Comparison of ENCODE assay signal across 12 mouse cellular contexts in genomic region chr2:156843331-156843730, GRCm38 (mm10). TPM values are rescaled to one million over a fixed set of nuclear protein-coding genes. Genes with fewer than 3 reads are reported as not detected.
A peak's percentile ranks its signal among the peaks of the same experiment; 100 is the strongest.
DNase-seq lines count a peak whose midpoint lies in the region; ATAC-seq and TF ChIP-seq lines count a peak whose summit lies in the region.
"Had no signal": no experiment of that assay in that cellular context is flagged by ENCODE, and none has a peak within 500 bp of the region (broad histone marks: within the 10 kb centered on the region; RNA-seq: fewer than 3 reads in every experiment).

No protein-coding gene starts in this region.

- no peaks in the 10 kb centered on the region for H3K27me3 ChIP-seq in hindbrain, embryonic 10.5 days (ENCODE audit: insufficient read depth, poor library complexity, severe bottlenecking)
- H3K27me3 ChIP-seq in hindbrain, postnatal 0 days (ENCODE audit: insufficient read depth, low read length), result no peaks in the 10 kb centered on the region
- H3K27me3 ChIP-seq in midbrain, embryonic 10.5 days (ENCODE audit: low read depth, poor library complexity, severe bottlenecking), result no peaks in the 10 kb centered on the region
- H3K27me3 ChIP-seq in midbrain, postnatal 0 days (ENCODE audit: insufficient read depth, low read length), result peaks cover 22% of the 10 kb centered on the region
- no peaks in the 10 kb centered on the region for H3K27me3 ChIP-seq in embryonic facial prominence, embryonic 12.5 days
- no peaks in the 10 kb centered on the region for H3K27me3 ChIP-seq in limb, embryonic 14.5 days (ENCODE audit: control insufficient read depth, insufficient read depth, low read length)

- H3K9ac ChIP-seq in hindbrain, postnatal 0 days (replicated peaks; ENCODE audit: low read length), result no peak overlapping the region
- H3K9ac ChIP-seq in midbrain, postnatal 0 days (replicated peaks; ENCODE audit: low read length, poor library complexity, severe bottlenecking), result no peak overlapping the region
- no peak overlapping the region for H3K9ac ChIP-seq in embryonic facial prominence, embryonic 12.5 days
- H3K9ac ChIP-seq in limb, embryonic 14.5 days (ENCODE audit: low read depth, low read length, severe bottlenecking), result no peak overlapping the region

- 87% methylated on average over 10 of the region's 10 CpGs for WGBS in hindbrain, embryonic 10.5 days
- 63% methylated on average over 10 of the region's 10 CpGs for WGBS in hindbrain, postnatal 0 days
- 89% methylated on average over 10 of the region's 10 CpGs for WGBS in midbrain, embryonic 10.5 days
- 77% methylated on average over 10 of the region's 10 CpGs for WGBS in midbrain, postnatal 0 days
- 71% methylated on average over 10 of the region's 10 CpGs for WGBS in embryonic facial prominence, embryonic 12.5 days
- WGBS in limb, embryonic 14.5 days, result 38% methylated on average over 10 of the region's 10 CpGs

- peaks cover 63% of the 10 kb centered on the region for H3K4me1 ChIP-seq in hindbrain, embryonic 10.5 days (replicated peaks)
- peaks cover 19% of the 10 kb centered on the region; the same call in 1 of the 2 replicates for H3K4me1 ChIP-seq in hindbrain, postnatal 0 days (ENCODE audit: insufficient read depth, low read length)
- H3K4me1 ChIP-seq in midbrain, embryonic 10.5 days, result peaks cover 67% of the 10 kb centered on the region
- H3K4me1 ChIP-seq in midbrain, postnatal 0 days (ENCODE audit: insufficient read depth, low read length), result peaks cover 9% of the 10 kb centered on the region; the same call in 1 of the 2 replicates
- peaks cover 50% of the 10 kb centered on the region for H3K4me1 ChIP-seq in embryonic facial prominence, embryonic 12.5 days
- H3K4me1 ChIP-seq in limb, embryonic 14.5 days (ENCODE audit: control insufficient read depth, insufficient read depth, low read length), result peaks cover 41% of the 10 kb centered on the region

- peak overlapping the region; percentile 20 for H3K4me3 ChIP-seq in hindbrain, embryonic 10.5 days
- H3K4me3 ChIP-seq in hindbrain, postnatal 0 days (ENCODE audit: low read length), result no peak overlapping the region
- H3K4me3 ChIP-seq in midbrain, embryonic 10.5 days, result peak overlapping the region; percentile 97; the same call in 1 of the 2 replicates
- H3K4me3 ChIP-seq in midbrain, postnatal 0 days (ENCODE audit: low read depth, low read length), result no peak overlapping the region
- peak overlapping the region; percentile 93; the same call in 1 of the 2 replicates for H3K4me3 ChIP-seq in embryonic facial prominence, embryonic 12.5 days
- no peak overlapping the region for H3K4me3 ChIP-seq in limb, embryonic 14.5 days (replicated peaks; ENCODE audit: low read length)
- H3K4me3 ChIP-seq in gastrocnemius, adult 2 months, result no peak overlapping the region

- H3K27ac ChIP-seq in hindbrain, embryonic 10.5 days, result no peak overlapping the region
- no peak overlapping the region for H3K27ac ChIP-seq in hindbrain, postnatal 0 days
- H3K27ac ChIP-seq in midbrain, embryonic 10.5 days (replicated peaks), result no peak overlapping the region
- H3K27ac ChIP-seq in midbrain, postnatal 0 days (ENCODE audit: low read depth, low read length), result no peak overlapping the region
- H3K27ac ChIP-seq in embryonic facial prominence, embryonic 12.5 days, result 0 out of 2 replicates have a peak overlapping the region, but pooled peaks have one; percentile 97
- no peak overlapping the region for H3K27ac ChIP-seq in limb, embryonic 14.5 days (replicated peaks; ENCODE audit: low read depth, low read length)
- H3K27ac ChIP-seq in gastrocnemius, adult 2 months, result no peak overlapping the region

- DNase-seq in hindbrain, embryonic 10.5 days (ENCODE audit: low spot score), result no peak
- no peak for DNase-seq in hindbrain, postnatal 0 days (ENCODE audit: low spot score)
- DNase-seq in midbrain, embryonic 10.5 days (ENCODE audit: low spot score), result no peak
- no peak for DNase-seq in midbrain, postnatal 0 days (ENCODE audit: low spot score)
- no peak for DNase-seq in limb, embryonic 14.5 days (ENCODE audit: low spot score)
- DNase-seq in gastrocnemius, adult 2 months, result no peak
- no peak for DNase-seq in T-cell, adult 2 months (ENCODE audit: low spot score)
- DNase-seq: adrenal gland, postnatal 25 days; cerebellum, adult 11 months; heart, adult 11 months had no signal

- H3K36me3 ChIP-seq in hindbrain, embryonic 10.5 days, result peaks cover 48% of the 10 kb centered on the region
- H3K36me3 ChIP-seq in hindbrain, postnatal 0 days (ENCODE audit: insufficient read depth, low read length), result no peaks in the 10 kb centered on the region
- peaks cover 48% of the 10 kb centered on the region for H3K36me3 ChIP-seq in midbrain, embryonic 10.5 days
- no peaks in the 10 kb centered on the region for H3K36me3 ChIP-seq in midbrain, postnatal 0 days (ENCODE audit: insufficient read depth, low read length)
- H3K36me3 ChIP-seq in embryonic facial prominence, embryonic 12.5 days, result peaks cover 36% of the 10 kb centered on the region
- H3K36me3 ChIP-seq in limb, embryonic 14.5 days (ENCODE audit: control insufficient read depth, insufficient read depth, low read length), result peaks cover 40% of the 10 kb centered on the region

- no peak for ATAC-seq in hindbrain, postnatal 0 days
- no peak for ATAC-seq in midbrain, postnatal 0 days (ENCODE audit: low FRiP score)
- no peak for ATAC-seq in embryonic facial prominence, embryonic 12.5 days (ENCODE audit: insufficient number of reproducible peaks, insufficient read depth, low FRiP score, low TSS enrichment)
- ATAC-seq in limb, embryonic 14.5 days (ENCODE audit: low FRiP score, low read depth), result no peak
- ATAC-seq: lung, postnatal 0 days had no signal

- no peak for TF ChIP-seq CTCF in hindbrain, postnatal 0 days (IDR thresholded peaks at IDR 0.05; ENCODE audit: low read depth)
- no peak for TF ChIP-seq CTCF in midbrain, postnatal 0 days (IDR thresholded peaks at IDR 0.05)
- no peak for TF ChIP-seq CTCF in gastrocnemius, adult 2 months (IDR thresholded peaks at IDR 0.05)

- H3K9me3 ChIP-seq in hindbrain, embryonic 10.5 days, result no peaks in the 10 kb centered on the region
- H3K9me3 ChIP-seq in hindbrain, postnatal 0 days (ENCODE audit: low read length), result no peaks in the 10 kb centered on the region
- no peaks in the 10 kb centered on the region for H3K9me3 ChIP-seq in midbrain, embryonic 10.5 days (replicated peaks)
- H3K9me3 ChIP-seq in midbrain, postnatal 0 days (ENCODE audit: low read length), result no peaks in the 10 kb centered on the region
- H3K9me3 ChIP-seq in embryonic facial prominence, embryonic 12.5 days, result no peaks in the 10 kb centered on the region
- no peaks in the 10 kb centered on the region for H3K9me3 ChIP-seq in limb, embryonic 14.5 days (ENCODE audit: control insufficient read depth, low read length)

- intact Hi-C loops in gastrocnemius, adult 2 months (cut with DNase I), result no loop called here

- TF ChIP-seq POLR2A in limb, embryonic 14.5 days (IDR thresholded peaks at IDR 0.05; ENCODE audit: borderline replicate concordance, extremely low read depth, insufficient read depth, insufficient read length), result no peak

- no peak overlapping the region for H3K4me2 ChIP-seq in hindbrain, postnatal 0 days (ENCODE audit: low read depth, low read length)
- H3K4me2 ChIP-seq in midbrain, postnatal 0 days (ENCODE audit: low read depth, low read length, poor library complexity, severe bottlenecking), result no peak overlapping the region
- peak overlapping the region; percentile 82 for H3K4me2 ChIP-seq in embryonic facial prominence, embryonic 12.5 days (replicated peaks)
- peak overlapping the region; percentile 82 for H3K4me2 ChIP-seq in limb, embryonic 14.5 days (replicated peaks; ENCODE audit: low read depth, low read length, severe bottlenecking)

RNA-seq across cellular contexts. Expression of gene Tgif2, which starts 3.5 kb away (rescaled TPM):
- polyA plus RNA-seq in hindbrain, embryonic 10.5 days (2016; fragmentation: Nextera tagmentation; extraction: Ambion mirVana), result 88.4 and 90.3 TPM in 2 replicates
- total RNA-seq in hindbrain, postnatal 0 days (2014; rRNA removed), result 18.2 and 26.6 TPM in 2 replicates
- 12.6 and 14.4 TPM in 2 replicates for polyA plus RNA-seq in hindbrain, postnatal 0 days (2015; fragmentation: Nextera tagmentation; extraction: Ambion mirVana)
- 98.4 and 101 TPM in 2 replicates for polyA plus RNA-seq in midbrain, embryonic 10.5 days (2016; fragmentation: Nextera tagmentation; extraction: Ambion mirVana)
- 8.6 and 10.8 TPM in 2 replicates for total RNA-seq in midbrain, postnatal 0 days (2014; rRNA removed)
- polyA plus RNA-seq in midbrain, postnatal 0 days (2015; fragmentation: Nextera tagmentation; extraction: Ambion mirVana), result 6.9 and 8.2 TPM in 2 replicates
- 89.5 and 95.1 TPM in 2 replicates for polyA plus RNA-seq in embryonic facial prominence, embryonic 12.5 days (2016; fragmentation: Nextera tagmentation; extraction: Ambion mirVana)
- 57.2 and 82.2 TPM in 2 replicates for polyA plus RNA-seq in limb, embryonic 14.5 days (2012; rRNA removed)
- polyA plus RNA-seq in limb, embryonic 14.5 days (2014; fragmentation: Nextera tagmentation; extraction: Ambion mirVana), result 64.9 and 71.7 TPM in 2 replicates
- under 1 TPM; 0.15 to 0.28 TPM for total RNA-seq in gastrocnemius, adult 2 months (2021)

RNA-seq across cellular contexts. Expression of gene 4930518I15Rik, which starts 14.4 kb away (rescaled TPM):
- polyA plus RNA-seq in hindbrain, embryonic 10.5 days (2016; fragmentation: Nextera tagmentation; extraction: Ambion mirVana), result 8.1 and 9.4 TPM in 2 replicates
- total RNA-seq in hindbrain, postnatal 0 days (2014; rRNA removed), result 1.7 and 4.4 TPM in 2 replicates
- polyA plus RNA-seq in hindbrain, postnatal 0 days (2015; fragmentation: Nextera tagmentation; extraction: Ambion mirVana), result 3.6 and 3.8 TPM in 2 replicates
- polyA plus RNA-seq in midbrain, embryonic 10.5 days (2016; fragmentation: Nextera tagmentation; extraction: Ambion mirVana), result 8.8 and 9.2 TPM in 2 replicates
- 0.94 and 0.99 TPM in 2 replicates for total RNA-seq in midbrain, postnatal 0 days (2014; rRNA removed)
- polyA plus RNA-seq in midbrain, postnatal 0 days (2015; fragmentation: Nextera tagmentation; extraction: Ambion mirVana), result 2.8 and 2.9 TPM in 2 replicates
- 9.6 and 9.8 TPM in 2 replicates for polyA plus RNA-seq in embryonic facial prominence, embryonic 12.5 days (2016; fragmentation: Nextera tagmentation; extraction: Ambion mirVana)
- 2.6 and 3.2 TPM in 2 replicates for polyA plus RNA-seq in limb, embryonic 14.5 days (2012; rRNA removed)
- polyA plus RNA-seq in limb, embryonic 14.5 days (2014; fragmentation: Nextera tagmentation; extraction: Ambion mirVana), result 5.2 and 7.0 TPM in 2 replicates
- under 1 TPM; 0.73 to 0.79 TPM for total RNA-seq in gastrocnemius, adult 2 months (2021)

RNA-seq across cellular contexts. Expression of gene Rab5if, which starts 19.6 kb away (rescaled TPM):
- polyA plus RNA-seq in hindbrain, embryonic 10.5 days (2016; fragmentation: Nextera tagmentation; extraction: Ambion mirVana), result 184 and 188 TPM in 2 replicates
- total RNA-seq in hindbrain, postnatal 0 days (2014; rRNA removed), result 131 and 135 TPM in 2 replicates
- 158 and 160 TPM in 2 replicates for polyA plus RNA-seq in hindbrain, postnatal 0 days (2015; fragmentation: Nextera tagmentation; extraction: Ambion mirVana)
- polyA plus RNA-seq in midbrain, embryonic 10.5 days (2016; fragmentation: Nextera tagmentation; extraction: Ambion mirVana), result 164 and 191 TPM in 2 replicates
- 115 and 137 TPM in 2 replicates for total RNA-seq in midbrain, postnatal 0 days (2014; rRNA removed)
- 149 and 155 TPM in 2 replicates for polyA plus RNA-seq in midbrain, postnatal 0 days (2015; fragmentation: Nextera tagmentation; extraction: Ambion mirVana)
- polyA plus RNA-seq in embryonic facial prominence, embryonic 12.5 days (2016; fragmentation: Nextera tagmentation; extraction: Ambion mirVana), result 188 and 190 TPM in 2 replicates
- 106 and 120 TPM in 2 replicates for polyA plus RNA-seq in limb, embryonic 14.5 days (2012; rRNA removed)
- polyA plus RNA-seq in limb, embryonic 14.5 days (2014; fragmentation: Nextera tagmentation; extraction: Ambion mirVana), result 167 and 171 TPM in 2 replicates
- 10 to 100 TPM; 89.0 to 98.6 TPM for total RNA-seq in gastrocnemius, adult 2 months (2021)

RNA-seq across cellular contexts. Expression of gene Sla2, which starts 43.7 kb away (rescaled TPM):
- polyA plus RNA-seq in hindbrain, embryonic 10.5 days (2016; fragmentation: Nextera tagmentation; extraction: Ambion mirVana), result 0.37 and 0.90 TPM in 2 replicates
- 0.68 TPM in 1 of 2 replicates, not detected in the other for total RNA-seq in hindbrain, postnatal 0 days (2014; rRNA removed)
- 0.13 and 0.15 TPM in 2 replicates for polyA plus RNA-seq in hindbrain, postnatal 0 days (2015; fragmentation: Nextera tagmentation; extraction: Ambion mirVana)
- polyA plus RNA-seq in midbrain, embryonic 10.5 days (2016; fragmentation: Nextera tagmentation; extraction: Ambion mirVana), result 0.55 and 0.67 TPM in 2 replicates
- total RNA-seq in midbrain, postnatal 0 days (2014; rRNA removed), result not detected in 2 replicates
- polyA plus RNA-seq in midbrain, postnatal 0 days (2015; fragmentation: Nextera tagmentation; extraction: Ambion mirVana), result 0.07 TPM in 1 of 2 replicates, not detected in the other
- 0.31 TPM in 2 replicates for polyA plus RNA-seq in embryonic facial prominence, embryonic 12.5 days (2016; fragmentation: Nextera tagmentation; extraction: Ambion mirVana)
- polyA plus RNA-seq in limb, embryonic 14.5 days (2012; rRNA removed), result 0.15 and 0.27 TPM in 2 replicates
- polyA plus RNA-seq in limb, embryonic 14.5 days (2014; fragmentation: Nextera tagmentation; extraction: Ambion mirVana), result 0.23 and 0.26 TPM in 2 replicates
- not detected for total RNA-seq in gastrocnemius, adult 2 months (2021)
- total RNA-seq: adrenal gland, postnatal 25 days had no signal

Comparison
In these comparisons a context has a peak if more than half of its experiments do, and no peak if none do; other contexts are left out.
1. H3K4me3 ChIP-seq: peak in hindbrain, embryonic 10.5 days (single experiment), midbrain, embryonic 10.5 days (single experiment) and embryonic facial prominence, embryonic 12.5 days (single experiment); none in hindbrain, postnatal 0 days (single experiment), midbrain, postnatal 0 days (single experiment), limb, embryonic 14.5 days (single experiment) and gastrocnemius, adult 2 months (single experiment).
2. H3K4me2 ChIP-seq: peak in embryonic facial prominence, embryonic 12.5 days (single experiment) and limb, embryonic 14.5 days (single experiment); none in hindbrain, postnatal 0 days (single experiment) and midbrain, postnatal 0 days (single experiment).